Mouse (Mus musculus) layer of hippocampus, postnatal 10 days (tissue): ENCODE measurements at regions not wholly inside any gene's neighbourhood (a gene's known extent, or its start where the extent isn't known, plus 50 kb on each side); places are given as distances from the start of the nearest gene placed in this dataset.

ENCODE experiments used
- DNase-seq, 2 experiments: peaks; one replicate each; pipeline ENCODE4 v3.0.0; 2021; ENCODE audit warnings: low spot score in 2 of 2

DNA sequence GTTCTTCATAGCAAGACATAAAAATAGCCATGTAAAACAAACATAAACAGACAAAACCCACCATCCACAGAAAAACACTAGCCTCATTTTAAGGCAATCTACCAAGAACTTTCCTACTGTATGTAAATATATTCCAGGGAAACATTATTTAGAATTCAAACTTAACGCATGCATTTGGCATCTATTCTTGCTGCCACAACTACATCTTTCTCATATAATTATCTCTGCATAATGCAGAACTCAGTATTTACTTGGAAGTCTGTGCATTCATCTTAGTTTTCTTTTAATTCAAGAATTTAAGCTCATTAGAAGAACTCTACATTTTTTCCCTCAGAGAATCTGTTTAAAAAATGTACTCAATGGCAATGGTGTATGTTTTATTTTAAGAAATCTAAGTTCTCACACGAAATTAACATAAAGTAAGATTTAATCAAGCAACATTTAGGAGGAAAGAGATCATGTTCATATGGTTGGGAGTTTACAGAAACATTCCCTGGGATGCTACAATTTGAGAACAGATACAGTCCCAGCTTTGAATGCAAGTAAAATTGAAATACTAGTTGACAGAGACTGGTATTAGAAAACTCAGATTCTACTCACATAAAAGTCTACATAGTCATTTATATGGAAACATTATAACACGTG lies 1114.7 kb downstream of the Sorcs1 start:
- DNase-seq = no peak

DNA sequence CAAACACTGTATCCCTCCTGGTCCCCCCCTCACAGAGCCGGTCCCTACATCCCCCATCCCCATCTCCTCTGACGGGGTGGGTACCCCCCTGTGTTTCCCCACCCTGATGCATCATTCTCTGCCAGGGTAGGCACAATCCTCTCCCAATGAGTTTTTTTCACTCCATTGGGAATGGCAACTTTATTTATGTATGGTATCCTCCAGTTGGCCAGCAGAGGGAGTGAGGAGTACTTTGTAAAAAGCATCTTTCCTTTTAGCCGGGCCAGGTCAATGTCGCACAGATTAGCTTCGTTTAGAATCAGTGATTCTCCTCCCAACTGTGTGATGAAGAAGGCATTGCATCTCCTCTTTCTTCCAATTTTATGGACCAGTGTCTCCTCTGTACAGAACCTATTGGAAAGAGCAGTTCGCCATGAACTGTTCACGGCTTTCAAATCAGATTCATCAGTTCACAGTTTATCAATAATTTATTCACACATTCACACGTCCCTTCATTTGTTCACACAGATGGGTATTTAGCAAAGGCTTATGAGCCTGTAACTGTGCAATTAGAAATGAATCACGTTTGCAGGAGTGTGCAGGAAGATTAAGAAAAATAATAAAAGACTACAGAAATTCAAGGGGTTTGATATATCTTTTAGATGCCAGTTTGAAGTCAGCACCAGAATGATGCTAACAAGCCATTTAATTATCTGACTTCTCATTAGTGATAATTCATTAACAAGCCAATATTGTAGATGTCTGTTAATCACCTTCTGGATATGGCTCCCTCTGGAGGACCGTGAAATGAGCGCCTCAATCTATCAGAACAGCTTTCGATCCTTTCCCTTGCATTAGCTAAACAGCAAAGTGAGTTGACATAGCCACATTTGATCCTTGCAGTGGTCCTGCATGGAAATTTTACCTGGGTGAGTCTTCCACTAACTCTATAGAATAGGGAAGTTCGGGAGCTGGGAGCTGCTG lies 1138.7 kb downstream of the Sorcs1 start:
- DNase-seq = peak; percentile 43 to 48
